Mouse (Mus musculus): ENCODE measurements around the gene Dyx1c1. TPM values are rescaled to one million over a fixed set of nuclear protein-coding genes. Genes with fewer than 3 reads are reported as not detected.

The Dyx1c1 gene
- total RNA-seq, 2 experiments from 2014 or later = 0.96 to 1.3 TPM

DNA sequence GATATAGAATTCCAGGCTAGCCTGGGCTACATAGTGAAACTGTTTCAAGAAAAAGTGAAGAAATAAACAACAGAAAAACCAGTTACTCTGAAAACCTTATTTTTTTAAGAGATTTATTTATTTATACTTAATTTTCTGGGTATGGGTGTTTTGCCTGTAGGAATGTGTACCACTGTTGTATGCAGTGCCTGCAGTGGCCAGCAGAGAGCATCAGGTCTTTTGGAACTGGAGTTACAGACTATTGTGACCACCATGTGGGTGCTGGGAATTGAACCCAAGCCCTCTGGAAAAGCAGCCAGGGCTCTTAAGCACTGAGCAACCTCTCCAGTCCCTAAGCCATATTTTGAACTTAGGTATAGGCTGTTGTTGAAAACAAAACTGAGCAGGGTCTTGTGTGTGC lies 14.4 kb downstream of the Dyx1c1 start:
- DNase-seq = no peak

DNA sequence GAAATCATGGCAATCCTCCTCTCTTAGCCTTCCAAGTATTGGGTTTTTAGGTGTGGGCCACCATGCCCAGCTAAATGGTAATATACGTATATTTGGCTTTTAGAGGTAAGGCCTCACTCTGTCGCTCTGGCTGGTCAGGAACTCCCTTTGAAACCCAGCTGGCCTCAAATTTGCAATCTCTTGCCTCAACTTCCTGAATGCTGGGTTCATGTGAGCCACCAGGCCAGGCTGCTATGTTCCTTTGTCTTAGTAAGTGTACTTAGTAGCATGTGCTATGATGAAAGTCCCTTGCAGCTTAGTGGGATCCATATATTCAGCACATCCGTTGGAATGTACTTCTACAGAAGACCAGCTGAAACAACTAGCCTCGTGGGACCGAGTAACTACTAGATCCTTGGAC lies 16.1 kb downstream of the Dyx1c1 start:
- DNase-seq = no peak

DNA sequence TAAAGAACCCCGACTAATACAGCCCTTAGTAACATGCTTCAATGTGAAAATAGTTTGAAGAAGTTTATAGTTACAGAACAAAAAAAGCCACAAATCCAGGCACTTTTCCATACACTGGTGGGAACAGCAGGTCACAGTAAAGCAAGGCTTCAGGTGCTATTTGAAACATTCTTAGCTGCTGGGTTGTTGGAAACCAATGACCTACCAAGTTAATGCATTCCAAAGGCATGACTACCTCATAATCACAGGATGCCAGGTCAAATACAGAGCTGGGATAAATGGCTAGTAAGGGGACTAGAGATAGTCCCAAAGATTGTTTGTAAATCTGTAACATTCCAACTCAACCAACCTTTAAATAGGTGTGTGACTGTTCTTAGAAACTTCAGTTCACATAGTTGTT lies 16.7 kb downstream of the Dyx1c1 start:
- no peak for DNase-seq

DNA sequence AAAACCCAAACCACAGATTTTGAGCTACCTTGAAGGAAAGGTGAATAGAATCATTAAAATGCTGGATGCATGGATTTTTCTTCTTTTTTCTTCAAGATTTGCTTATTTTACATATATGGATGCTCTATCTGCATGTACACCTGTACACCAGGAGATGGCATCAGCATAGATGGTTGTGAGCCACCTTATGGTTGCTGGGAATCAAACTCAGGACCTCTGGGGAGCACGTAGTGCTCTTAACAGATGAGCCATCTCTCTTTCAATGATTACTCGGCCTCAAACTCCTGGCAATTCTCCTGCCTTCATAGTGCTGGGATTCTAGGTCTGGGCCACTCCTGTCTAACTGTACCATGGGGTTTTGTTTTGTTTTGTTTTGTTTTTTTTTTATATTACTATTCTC lies 24.5 kb downstream of the Dyx1c1 start:
- no peak for DNase-seq

DNA sequence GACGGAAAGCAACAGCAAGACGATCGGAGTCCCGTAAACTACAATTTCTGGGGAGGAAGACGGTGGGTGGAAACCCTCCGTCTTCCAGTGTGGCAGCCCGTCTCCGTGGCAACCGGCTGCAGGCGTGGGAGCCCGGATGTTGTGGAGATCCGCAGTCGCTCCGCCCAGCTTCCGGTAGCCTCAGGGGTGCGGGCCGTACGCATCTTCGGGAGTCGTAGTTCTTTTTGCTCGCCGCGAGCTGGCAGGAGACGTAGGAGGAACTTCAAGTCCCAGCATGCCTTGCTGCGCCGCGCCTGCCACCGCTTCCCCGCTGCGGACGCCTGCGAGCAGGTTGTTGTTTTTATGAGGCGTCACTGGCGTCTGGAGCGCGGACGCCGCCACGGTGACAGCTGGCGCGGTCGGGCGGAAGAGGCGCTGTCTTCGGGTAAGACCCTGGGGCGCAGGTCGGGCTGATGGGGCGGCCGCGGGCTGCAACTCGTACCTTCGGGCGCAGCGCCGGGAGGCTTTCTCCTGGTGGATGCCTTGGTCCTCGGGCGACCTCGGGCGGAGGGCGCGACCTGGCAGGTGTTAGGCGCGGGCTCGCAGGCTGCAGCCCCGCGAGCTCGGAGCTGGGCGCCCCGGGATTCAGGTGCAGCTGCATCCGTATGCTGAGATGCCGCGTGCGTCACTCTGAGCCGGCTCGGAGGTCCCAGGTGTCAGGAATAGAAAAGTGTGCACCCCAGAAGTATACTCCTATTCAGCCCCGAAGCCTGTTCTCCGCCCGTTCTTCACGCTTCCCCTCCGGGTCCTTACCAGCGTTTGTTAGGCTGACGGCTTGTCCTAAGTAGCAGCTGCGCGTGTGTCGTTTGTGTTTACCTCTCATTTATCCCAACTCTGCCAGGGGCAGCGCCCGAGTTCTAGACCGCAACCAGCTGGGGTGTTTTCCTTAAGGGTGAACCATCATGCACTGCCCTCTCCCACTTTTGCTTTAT lies 26.9 kb downstream of the Dyx1c1 start, which contains the start of the genes Ccpg1os and Ccpg1:
Ccpg1os (minus strand) TSS at position 133 of the 971 bp plus-strand sequence.
Ccpg1 (plus strand) TSS at position 180 of the 971 bp plus-strand sequence.
- peak; percentile 97 to 98 for DNase-seq

DNA sequence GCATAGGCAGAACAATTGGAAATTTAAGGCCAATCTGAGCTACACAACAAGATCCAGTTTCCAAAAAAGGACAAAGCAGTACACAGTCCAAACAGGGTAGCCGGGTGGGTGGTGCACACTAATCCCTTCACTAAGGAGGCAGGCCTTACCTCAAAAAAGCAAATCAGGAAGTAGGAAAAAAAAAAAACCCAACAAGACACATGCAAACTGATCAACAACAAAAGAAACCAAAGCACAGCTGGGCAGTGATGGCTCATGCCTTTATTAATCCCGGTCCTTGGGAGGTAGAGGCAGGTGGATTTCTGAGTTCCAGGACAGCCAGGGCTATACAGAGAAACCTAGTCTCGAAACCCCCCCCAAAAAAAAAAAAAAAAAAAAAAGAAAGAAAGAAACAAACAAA lies 29.1 kb downstream of the Dyx1c1 start:
- DNase-seq = no peak

DNA sequence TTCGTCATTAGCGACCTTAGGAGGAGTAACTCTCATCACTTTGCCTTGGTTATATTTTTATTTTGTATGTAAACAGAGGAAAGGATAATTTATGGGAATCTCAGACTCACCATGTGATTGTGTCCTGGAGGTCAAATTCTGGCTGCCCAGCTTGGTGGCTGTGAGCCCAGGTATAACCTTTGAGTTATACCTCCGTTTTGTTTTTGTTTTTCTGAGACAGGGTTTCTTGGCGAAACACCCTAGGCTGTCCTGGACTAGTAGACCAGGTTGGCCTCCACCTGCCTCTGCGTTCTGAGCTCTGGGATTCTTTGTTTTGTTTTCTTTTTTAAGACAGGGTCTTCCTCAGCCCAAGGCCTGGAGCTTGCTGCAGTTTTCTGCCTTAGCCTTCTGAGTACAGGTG lies 30.1 kb downstream of the Dyx1c1 start:
- DNase-seq = no peak

DNA sequence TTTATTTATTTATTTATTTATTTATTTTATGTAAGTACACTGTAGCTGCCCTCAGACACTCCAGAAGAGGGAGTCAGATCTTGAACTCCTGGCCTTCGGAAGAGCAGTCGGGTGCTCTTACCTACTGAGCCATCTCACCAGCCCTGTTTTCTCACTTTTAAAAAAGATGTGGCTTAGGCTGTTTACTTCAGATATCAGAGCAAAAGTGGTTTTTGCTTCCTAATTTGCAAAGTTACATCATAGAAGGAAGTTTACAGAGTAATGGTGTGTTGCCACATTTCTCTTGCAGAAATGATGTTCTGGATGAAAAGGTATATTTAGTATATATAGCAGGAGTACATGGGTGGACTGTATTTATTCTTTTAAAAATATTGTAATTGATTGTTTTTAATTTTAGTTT lies 32.8 kb downstream of the Dyx1c1 start:
- no peak for DNase-seq

DNA sequence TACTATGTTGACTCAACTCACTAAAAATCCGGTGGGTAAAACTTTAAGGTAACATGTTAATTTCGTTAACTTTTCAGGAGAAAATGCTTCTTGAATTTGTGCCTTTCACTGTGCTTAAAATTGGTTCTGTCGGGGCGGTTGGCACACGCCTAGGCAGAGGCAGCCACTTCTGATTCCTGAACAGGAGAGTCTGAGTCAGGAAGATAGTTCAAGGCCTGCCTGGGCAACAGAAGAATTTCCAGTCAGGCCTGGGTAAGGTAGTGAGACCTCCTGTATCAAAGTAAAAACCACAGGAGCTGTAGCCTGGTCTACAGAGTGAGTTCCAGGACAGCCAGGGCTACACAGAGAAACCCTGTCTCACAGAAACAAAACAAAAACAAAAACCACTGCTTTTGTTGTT lies 34.0 kb downstream of the Dyx1c1 start:
- peak; percentile 39 to 48 for DNase-seq

DNA sequence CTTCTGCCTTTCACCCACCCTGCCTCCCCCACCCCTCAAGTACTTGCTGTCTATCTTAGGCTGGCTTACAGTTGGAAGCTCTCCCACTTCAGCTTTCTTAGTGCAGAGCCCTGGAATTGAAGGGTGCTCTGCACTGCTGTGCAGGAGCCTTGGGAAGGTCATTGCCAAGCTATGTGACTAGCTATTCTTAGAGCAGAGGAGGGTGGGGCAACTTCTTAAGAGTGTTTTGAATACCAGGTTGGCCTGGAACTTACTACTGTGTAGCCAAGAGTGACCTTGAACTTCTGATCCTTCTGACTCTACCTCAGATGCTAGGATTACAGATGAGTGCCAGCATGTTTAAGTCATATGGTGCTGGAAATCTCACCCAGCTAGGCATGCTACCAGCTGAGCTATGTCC lies 37.6 kb downstream of the Dyx1c1 start:
- no peak for DNase-seq

DNA sequence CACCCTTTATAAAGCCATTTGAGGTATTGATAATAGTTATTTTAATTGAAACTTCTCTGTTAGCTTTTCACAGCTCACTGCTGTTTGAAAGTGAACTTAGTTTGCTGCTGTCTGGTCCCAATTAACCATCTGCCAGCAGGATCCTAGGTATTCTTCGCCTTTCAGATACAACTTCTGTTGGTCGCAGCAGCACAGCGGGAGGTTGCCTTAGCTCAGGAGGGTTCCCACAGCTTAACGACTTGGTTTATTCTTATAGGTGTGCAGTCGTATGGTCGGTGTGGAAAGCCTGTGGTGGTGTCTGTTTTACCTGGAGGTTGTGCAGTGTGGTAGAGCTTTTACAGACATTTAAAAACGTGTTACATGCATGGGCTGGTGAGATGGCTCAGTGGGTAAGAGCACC lies 38.2 kb downstream of the Dyx1c1 start:
- no peak for DNase-seq

DNA sequence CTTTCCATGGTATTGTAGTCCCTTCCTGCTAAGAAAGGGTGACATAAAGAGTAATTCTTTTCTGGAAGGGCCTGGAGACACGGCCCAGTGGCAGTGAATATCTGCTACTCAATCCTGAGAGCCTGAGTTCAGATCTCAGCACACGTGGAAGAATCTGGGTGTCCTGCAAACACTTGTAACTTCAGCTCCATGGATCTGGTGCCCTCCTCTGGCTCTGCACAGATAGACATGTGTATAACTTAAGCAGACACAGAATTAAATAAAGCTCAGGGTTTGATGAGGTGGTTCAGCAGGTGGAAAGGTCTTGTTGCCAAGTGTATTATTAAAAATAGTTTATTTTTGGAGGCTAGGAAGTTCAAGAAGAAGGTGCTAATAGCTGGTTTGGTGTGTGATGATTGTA lies 41.9 kb downstream of the Dyx1c1 start:
- no peak for DNase-seq

DNA sequence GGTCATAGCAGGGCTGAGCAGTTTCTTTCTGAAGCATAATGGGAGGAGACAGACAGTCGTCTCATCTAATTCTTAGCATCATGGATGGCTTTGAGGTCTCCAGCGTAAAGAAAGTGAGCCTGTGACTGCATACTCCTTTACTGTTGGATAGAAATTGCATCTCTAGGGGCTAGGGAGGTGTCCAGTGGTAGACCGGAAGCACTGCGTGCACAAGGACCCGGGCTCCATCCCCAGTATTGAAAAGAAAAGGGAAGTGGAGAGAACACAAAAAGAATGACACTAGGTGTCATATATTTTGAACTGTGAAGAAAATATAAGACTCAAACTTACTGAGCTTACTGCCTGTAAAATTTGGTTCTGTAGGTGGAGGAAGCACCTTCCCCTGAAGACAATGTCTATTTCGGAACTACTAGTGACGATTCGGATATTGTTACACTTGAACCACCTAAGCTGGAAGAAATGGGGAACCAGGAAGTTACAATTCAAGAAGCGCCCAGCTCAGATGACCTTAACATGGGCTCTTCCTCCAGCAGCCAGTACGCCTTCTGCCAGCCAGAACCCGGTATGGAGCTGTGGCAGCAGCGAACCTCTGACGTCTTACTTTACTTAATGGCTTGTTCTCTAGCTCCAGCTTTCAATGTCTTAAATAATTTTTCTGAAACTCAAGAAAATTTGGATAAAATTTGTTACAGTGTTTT lies 42.9 kb downstream of the Dyx1c1 start:
- no peak for DNase-seq

DNA sequence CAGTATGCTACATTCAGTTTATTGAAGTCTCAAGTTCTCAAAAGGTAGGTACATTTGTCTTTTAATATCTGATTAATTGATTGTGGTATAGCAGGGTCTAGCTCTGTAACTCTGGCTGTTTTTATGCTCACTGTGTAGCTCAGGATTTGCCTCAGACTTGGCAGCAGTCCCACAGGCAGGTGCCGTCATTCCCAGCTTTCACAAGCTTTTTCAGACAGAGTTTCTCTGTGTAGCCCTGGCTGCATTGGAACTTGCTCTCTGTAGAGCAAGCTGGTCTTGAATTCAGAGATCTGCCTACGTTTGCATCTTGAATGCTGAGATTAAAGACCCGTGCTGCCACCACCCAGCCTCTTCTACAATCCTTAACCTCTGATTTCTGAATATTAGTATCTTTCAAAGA lies 43.6 kb downstream of the Dyx1c1 start:
- DNase-seq = peak; percentile 37 to 48

DNA sequence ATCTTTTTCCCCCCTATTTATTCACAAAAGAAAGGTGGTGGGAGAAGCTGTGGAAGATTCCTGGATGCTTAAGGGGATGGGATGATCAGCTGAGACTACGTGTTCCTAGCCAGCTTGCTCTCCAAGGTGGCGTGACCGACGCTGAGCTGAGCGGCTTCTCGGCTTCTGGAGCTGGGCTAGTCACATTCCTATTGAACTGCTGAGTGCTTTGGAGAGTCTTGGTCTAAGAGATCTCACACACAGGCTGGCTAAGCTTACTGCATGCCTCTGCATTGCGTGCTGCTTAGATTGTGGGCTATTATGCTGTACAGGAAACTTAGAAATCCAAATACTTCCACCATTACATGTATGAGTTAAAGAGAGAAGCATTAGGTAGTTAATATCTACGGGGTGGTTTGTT lies 45.5 kb downstream of the Dyx1c1 start:
- DNase-seq = no peak

DNA sequence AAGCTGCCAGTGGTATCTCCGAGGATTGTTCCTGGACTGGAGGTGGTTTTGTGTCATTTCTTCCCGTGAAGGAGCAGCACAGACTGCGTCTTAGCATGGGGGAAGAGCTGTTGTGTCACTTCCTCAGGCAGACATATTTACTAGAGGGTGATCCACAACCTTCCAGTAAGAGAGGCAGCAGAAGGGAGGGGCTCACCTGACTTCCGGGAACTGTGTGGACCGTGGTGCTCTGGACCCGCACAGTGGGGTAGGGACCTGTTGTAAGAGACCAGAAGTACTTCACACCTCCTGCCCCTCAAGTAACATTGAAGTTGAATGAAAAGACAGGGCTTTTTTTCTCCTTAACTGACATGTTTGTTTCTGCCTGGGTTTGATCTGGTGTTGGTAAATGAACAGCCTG lies 46.5 kb downstream of the Dyx1c1 start:
- no peak for DNase-seq

DNA sequence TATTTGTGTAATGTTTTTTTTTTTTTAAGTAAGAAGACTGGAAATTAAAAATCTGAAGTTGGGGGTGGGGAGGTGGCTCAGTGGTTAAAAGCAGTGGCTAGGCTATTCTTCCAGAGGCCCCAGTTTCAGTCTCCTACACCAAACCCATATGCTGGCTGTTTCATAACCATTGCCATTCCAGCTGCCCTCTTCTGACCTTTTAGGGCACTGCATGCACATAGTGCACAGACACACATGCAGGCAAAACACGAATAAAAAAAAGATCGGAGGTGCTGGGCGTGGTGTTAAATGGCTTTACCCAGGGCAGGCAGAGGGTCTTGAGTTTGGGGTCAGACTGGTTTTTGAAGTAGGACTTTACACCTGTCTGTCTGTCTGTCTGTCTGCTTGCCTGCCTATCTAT lies 47.6 kb downstream of the Dyx1c1 start:
- DNase-seq = no peak

DNA sequence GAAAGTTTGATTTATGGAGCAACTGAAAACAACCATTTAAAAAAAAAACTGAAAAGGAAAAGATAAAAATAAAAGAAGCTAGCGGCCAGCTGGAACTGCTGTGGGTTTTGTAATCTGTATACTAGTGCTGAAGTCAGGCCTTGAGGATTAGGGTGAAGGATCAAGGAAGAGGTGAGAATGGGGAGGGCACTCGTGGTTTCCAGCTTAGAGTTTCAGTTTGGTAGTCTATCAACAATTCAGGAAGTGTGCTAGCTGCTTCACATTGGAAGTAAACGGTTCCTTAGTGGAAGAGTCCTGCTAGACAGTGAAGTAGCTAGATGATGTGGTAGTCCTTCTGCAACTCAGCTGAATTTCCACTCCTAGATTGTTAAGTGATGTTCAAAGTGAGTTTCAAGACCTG lies 49.8 kb downstream of the Dyx1c1 start:
- DNase-seq = no peak

DNA sequence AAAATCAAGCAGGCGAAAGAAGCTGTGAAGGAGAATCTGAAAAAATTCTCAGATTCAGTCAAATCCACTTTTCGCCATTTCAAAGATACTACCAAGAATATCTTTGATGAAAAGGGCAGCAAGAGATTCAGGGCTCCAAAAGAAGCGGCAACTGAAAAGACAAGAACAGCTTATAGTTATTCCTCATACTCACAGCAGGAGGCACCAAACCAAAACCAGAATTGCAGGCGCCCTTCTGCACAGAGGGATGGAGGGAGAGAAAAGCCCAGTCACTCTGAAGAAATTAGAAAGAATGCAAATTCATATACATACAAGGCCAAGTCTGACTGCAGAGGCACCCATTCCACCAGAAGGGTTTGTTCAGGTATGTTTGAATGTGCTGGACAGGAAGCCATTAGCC lies 54.0 kb downstream of the Dyx1c1 start:
- DNase-seq = no peak

DNA sequence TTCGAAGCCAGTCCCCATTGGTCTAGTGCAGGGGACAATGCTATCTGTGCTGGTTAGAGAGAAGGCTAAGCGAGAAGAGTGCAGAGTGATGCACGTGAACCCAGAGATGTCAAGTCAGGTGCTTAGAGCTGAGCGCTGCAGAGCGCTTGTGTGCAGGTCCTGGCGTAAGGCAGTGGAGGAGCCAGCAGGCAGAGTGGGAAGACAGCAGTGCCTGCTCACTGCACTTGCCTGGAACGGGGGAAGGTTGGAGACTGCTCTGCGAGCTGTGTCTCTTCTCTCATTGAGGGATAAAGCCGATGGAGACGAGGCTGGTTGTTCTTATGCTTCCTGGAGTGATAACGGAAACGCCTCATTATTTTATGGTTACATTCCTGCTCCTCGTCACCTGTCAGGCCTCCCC lies 56.1 kb downstream of the Dyx1c1 start:
- no peak for DNase-seq

DNA sequence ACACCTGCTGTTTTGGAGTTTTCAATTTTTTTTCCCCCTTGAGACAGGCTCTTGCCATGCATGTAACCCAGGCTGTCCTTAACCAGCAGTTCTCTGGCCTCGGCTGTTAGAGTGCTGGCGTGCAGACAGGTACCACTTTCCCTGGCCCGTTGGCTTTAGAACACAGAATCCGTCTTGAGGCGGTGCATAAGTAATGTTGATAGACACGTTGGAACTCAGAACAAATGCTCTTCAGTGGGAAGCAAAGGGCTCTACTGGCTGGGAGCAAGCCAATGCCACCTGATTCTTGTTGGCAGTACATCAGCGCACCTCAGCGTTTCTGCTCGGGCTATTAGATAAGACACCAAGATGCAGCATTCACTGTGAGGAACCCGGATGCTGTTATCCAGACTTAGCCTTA lies 61.3 kb downstream of the Dyx1c1 start:
- DNase-seq = no peak

DNA sequence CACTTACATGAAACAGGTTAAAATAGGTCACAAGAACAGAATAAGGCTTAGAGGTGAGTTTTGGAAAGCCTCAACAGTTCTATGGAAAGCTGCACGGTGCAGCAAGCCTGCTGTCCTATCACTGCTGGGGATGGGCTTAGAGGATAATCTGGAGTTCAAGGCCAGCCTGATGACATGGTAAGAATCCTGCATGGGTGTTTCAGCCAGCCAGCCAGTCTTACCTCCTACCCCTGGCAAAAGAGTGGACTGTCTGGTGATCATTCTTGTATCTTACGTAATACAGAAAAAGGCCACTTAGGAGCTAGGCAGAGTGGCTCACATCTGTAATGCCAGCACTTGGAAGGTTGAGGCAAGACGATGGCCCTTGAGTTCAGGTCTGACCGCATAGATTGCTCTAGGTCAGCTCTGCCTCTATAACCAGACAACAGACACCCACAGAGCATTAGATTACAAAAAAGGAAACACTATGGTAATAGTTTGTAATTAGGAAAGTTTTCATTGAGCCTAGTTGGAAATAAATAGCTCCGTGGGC lies 62.0 kb downstream of the Dyx1c1 start:
- DNase-seq = peak; percentile 40 to 58
